Mouse (Mus musculus) embryo, embryonic 11.5 days (tissue): ENCODE results near the gene Clic5.

Experiments used
- DNase-seq: peaks from one replicate; pipeline ENCODE4 v3.0.0-alpha.2; 2012; ENCODE audit warnings: low read depth, low spot score

The Clic5 gene

DNA sequence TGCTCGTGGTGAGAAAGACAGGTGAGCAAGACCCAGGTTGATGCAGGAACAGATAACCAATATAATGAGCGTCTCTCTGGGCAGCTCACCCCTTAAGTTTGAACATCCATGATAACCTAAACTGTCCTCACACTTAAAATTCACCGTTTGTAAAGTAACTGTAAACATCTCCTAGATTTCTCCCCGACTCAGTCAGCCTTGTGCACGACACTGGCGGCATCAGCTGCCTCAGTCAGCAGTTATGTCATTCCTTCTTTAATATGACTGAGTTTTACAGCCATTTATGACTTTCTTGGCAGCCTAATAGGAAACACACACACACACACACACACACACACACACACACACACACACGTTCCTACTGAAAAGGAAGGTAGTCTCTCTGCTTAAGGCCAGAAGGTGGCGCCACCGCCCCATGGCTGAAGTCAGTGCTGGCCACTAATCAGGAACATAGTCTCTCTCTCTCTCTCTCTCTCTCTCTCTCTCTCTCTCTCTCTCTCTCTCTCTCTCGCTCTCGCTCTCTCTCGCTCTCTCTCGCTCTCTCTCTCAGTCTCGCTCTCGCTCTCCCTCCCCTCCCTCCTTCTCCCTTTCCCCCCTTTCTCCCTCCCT lies 73.3 kb downstream of the Clic5 start:
- DNase-seq: peak; percentile 61

DNA sequence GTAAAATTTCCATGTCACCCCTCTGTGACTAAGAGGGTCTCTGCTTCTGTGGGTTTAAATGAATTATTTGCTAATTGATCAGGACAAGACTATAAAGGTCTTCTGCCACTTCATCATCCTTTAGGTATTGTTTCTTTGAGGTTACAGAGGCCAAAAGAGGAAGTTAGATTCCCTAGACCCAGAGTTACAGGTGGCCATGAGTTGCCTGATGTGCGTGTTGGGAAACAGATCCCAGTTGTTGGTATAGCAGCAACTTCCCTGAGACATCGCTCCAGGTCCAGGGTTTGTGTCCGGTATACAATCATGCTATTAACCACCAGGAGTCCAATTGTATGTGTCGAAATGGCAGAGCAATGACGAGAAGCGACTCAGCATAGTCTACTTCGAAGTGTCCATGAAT lies 81.7 kb downstream of the Clic5 start:
- DNase-seq: no peak

DNA sequence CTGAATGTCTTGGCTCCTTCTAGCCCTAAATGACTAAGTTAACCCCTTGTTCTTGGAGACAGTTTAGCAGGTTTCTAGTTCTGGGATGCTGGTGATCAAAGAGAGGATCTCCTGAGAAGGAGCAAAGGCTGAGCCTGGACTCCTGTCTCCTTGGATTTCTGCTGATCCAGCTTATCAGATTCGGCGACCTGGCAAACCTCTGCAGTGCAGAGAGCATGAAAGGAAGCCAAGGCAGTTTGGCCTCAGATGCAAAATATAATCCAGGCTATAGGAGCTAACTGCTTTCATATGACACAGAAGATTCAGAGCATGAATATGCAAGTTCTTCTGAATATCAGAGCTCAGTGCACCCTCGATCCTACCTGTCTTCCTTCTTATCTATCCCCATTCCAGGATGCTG lies 83.0 kb downstream of the Clic5 start:
- no peak for DNase-seq

DNA sequence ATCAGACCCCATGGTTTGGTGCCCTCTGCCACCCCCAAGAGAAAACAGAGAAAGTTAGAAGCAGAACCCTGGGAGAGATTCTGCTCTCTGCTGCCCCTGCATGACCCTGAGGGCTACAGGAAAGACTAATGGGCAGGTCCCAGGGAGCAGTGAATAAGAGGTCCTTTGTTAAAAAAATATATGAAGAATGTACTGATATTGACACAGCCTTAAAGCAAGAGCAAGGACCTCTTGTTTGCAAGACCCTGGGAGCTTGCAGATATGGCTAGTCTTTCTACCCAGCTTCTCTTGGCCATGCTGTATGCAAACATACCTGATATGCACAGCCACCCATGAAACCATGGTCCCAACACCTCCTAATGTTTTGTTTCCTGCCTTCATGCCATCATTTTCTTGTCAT lies 86.4 kb downstream of the Clic5 start:
- DNase-seq: no peak

DNA sequence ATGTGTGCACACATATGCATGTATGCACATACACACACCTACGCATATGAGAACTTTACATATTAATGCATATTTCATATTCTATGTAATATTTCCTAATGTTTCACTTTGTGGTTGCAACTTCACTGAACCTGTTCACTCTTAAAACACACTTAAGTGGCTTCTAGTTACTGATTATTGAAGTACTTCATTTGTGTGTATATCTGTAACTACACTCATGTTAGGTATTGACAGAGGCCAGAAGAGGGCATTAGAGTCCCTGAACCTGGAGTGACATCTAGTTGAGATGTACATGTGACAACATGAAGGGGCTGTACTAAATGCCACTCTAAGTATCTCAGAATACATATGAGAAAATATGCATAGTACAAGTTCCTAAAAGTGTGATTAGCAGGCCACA lies 99.9 kb downstream of the Clic5 start:
- DNase-seq: no peak

DNA sequence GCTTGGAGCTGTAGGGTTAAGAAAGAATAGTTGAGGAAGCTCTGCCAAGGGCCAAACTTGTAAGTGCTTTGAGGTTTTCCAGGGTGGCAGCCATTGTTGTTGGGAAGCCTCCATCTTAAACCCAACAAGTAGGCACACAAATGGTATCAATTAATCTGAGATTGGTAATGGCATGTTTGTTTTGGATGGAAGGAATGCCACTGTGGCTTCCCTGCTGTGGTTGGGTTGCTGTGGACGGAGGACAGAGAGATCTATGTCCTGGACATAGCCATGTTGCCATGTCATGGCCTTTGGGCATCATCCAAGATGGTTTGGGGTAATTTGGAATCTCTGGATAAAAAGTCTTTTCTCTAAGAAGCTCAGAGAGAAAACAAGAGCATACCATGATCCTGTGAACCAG lies 108.8 kb downstream of the Clic5 start:
- no peak for DNase-seq

DNA sequence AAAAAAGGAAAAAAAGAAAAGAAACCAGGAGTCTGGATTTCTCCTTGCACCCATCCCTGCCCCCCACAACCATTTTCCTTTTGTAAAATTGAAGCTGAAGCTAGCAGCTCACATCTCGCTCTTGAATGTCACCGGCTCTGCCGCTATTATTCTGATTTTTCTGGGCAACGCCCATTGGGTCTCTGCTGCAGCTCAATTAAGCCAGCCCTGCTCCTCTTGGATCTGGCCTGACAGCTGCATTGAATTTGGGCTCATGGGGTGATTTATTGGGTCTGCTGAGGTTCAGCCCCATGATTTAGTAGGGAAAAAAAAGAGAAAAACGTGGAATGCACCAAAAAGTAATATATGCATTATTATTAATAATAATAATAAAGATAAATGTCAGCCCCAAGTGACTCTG lies 111.9 kb downstream of the Clic5 start:
- peak; percentile 31 for DNase-seq

DNA sequence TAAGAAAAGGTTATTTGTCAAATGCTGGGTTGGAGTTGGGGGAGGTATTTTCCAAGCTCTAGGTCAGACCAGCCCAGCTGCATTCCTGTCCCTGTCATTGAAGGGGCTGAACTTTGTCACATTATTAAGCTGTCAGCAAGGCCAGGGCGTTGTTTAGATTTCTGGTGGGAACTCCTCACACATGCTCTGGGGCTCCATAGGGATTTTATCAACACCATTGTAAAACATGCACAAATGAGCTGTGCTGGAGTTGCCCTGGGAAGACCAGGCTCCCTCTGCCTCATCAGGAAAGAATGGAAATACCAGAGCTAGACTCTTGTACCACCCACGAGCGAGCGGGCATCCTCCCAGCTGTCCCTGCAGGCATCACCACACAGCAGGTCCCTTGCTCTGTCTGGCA lies 112.3 kb downstream of the Clic5 start:
- peak; percentile 43 for DNase-seq

DNA sequence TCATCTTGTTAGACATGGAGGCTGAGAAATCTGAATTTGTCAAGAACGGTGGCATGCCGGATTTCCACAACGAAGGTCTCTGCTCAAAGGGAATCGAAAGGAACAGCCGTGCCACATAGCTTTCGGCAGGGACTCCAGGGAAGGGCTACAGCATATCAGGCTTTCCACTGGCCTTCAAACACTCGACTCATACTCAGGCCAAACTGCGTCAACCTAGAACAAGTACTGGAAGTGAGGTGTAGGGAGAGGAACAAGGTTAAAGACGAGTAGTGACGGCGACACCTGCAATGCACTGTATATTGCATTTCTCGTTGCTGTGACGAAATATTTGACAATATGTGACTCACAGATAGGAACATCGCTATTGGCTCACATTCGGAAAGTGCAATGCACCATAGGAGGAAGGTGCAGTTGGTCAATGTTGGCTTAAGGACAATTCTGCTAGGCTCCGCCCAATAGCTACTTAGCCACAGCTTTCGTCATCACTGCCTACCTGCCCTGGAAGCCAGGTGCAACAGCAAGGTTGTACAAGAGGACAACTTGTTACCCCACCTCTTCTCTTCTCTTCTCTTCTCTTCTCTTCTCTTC lies 112.9 kb downstream of the Clic5 start:
- DNase-seq: no peak

DNA sequence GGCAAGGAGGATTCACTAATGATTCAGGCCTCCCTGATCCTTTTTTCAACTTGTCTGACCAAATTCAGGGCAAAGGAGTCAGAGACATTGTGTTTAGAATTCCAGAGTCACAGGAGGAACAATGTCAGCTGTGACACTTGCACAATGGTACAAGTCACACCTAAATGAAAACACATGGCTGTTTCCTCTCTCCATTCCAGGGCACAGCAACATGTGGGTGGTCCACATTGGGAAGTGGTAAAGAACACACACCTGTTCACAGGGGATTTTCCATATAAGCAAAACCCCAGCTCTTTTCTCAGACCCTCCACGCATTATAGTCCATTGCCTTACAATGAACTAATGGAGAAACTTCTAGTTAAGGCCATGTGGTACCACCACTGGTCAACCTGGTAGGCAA lies 115.7 kb downstream of the Clic5 start:
- DNase-seq: no peak

DNA sequence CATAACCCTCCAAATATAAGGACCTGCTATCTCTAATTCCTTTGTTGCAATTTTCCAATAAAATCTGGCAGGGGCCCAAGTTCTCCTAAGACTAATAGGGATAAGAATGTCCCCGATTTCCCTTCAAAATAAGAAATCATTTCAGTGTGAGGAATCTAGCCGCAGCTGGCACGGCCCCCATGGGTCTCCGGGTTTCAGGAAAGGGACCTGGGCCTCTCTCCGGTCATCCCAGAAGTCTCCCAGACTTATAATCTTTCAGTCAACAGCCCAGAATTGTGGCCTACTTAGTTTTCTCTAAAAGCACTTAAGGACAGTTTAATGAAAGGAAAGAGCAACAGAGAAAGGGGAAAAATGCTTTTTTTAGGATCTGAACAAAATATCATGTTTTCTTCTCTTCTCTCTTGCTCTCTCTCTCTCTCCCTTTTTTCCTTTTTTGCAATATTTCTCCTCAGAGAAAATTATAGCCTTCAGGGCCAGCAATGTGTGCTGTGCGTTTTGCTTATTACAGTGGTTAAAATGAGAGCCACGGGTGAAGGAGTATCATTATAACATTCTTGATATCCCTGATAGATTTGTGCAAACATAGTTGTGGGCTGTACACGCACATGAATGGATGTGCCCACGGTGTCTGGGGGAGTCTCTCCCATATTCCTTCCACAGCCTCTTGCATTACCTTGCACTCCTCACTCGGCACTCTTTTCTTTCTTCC lies 121.7 kb downstream of the Clic5 start:
- DNase-seq: no peak

DNA sequence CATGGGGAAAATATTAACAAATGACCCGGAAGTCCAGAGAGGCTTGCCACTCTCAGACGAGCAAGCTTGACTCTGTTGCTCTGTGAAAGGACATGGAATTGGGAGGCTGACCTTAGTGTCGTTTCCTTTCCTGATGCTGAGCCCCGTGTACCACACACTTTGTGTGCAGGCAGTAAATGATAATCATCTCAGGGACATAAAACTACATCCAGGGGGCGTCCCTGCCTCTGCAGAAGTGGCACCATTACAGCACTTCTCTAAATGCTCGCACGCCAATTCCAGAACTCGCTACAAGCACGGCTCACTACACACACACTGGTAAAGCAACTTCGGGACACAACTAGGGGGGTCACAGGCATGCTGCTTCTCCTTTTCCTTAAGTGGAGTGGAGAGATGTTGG lies 136.9 kb downstream of the Clic5 start:
- no peak for DNase-seq

DNA sequence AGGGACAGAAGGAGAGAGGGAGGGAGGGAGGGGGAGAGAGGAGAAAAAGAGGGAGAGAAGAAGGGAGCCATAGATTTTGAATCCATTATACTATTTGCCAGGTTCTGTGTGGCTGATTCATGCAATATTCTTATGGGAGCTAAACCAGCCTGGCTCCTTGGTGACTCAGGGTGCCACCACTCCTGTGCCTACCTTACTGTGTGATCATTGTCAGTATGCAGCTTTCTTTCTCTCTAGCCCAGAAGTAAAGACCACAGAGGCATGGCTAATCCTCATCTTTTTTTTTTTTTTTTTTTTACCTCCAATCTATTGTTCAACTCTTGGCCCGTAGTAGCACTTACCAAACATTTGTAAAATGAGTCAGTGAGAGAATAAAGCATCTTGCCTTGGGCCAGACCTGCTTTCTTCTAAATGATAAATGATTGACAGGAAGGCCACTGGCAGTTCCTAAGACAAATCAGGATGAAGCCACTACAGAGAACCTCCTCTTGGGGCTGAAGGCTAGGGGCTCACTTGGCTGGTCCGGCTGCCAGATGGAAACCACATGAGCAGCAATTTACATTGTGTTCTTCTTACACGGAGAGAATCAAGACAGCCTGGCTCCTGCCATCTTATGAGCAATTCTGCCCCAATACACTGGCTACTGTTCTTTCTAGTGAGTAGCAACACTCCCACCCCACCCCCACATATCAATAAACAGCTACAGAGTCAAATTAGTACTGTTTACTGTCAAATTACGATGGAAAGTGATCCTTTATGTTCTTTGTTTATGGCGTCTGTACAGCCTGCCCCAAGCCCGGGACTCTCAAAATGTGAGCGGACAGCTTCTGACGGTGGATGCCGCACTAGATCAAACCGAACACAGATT lies 139.1 kb downstream of the Clic5 start:
- DNase-seq: no peak

DNA sequence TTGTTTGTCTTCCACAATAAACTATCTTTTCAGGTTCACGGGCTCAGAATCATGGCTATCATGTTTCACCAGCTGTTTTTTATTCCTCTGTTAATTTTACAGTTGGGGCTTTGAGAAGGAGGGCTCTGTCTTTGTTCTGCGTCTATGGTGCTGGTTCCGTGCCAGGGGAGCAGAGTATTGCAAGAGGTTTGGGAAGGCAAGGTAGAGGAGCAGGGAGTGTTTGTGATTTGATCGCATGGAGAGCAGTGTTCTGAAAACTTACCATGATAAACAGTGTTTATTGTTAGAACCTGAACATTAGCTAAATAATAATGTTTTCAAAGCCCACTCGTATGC lies 139.7 kb downstream of the Clic5 start:
- DNase-seq: no peak
